Mouse (Mus musculus): ENCODE data around the gene Slc25a27. TPM values are rescaled to one million over a fixed set of nuclear protein-coding genes. Genes with fewer than 3 reads are reported as not detected.

The Slc25a27 gene
- 1 to 10 TPM; 3.2 to 3.4 TPM for total RNA-seq (2021)
- long read RNA-seq, experiment 1: 0 reads
- long read RNA-seq, experiment 2, partial matches to known transcripts: 0 of 2 reads
- long read RNA-seq, experiment 2, other reads (novel, unspliced or antisense): 0 of 2 reads

DNA sequence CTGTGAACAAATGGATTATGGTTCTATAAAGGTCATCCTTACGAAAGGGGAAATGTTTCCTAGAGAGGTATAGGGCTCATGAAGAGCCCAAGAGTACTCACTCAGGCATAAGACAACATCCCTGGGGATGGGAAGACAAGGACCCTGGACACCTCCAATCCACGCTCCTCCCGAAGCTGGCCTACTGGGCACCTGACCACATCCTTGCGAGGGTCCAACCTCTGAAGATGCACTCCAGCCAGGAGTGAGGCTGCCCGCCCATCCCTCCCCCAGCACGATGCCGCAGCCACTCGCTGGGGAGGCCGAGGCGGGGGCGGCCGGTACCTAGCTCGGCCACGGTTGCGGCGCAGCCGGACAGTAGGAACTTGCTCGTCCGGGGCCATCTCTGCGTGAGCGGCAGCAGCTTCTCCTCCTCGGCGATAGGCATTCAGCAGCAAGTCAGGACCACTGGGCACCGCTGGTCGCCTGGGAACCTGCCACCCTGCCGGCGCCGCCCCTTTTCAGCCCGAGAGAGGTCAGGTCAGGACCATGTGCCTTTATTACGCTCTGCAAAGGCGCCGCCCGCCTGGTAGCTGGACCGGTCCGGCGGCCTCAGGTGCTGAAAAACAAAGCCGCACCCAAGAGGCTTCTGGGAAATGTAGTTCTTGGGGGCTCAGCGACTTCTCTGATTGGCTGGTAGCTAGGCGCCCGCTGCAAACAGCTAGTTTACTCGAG is at the start of gene Slc25a27:
TSS of gene Slc25a27 (minus strand) at position 639 of the 714 bp plus-strand sequence.
- peak; percentile 74 to 81 for DNase-seq (ENCODE audit: low spot score in 2 of 2)

DNA sequence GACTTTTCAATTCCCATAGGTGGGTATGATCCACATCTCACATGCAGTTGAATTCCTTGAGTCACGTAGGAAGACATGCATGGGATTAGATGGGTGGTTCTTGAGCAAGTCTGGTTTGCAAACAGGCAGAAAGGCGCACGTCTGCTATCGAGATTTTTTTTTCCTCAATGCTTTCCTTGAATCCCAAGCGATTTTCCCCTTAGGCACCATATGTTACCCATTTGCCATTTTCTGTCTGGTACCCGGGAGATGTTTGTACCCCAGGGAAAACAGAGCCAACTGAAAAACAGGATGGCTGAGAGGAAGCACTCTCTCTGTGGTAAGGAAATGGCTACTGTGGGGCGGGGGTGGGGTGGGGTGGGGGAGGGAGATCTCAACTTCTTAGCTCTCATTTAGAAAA is 49.6 kb upstream of the Slc25a27 start:
- DNase-seq (ENCODE audit: low spot score in 2 of 2): no peak

DNA sequence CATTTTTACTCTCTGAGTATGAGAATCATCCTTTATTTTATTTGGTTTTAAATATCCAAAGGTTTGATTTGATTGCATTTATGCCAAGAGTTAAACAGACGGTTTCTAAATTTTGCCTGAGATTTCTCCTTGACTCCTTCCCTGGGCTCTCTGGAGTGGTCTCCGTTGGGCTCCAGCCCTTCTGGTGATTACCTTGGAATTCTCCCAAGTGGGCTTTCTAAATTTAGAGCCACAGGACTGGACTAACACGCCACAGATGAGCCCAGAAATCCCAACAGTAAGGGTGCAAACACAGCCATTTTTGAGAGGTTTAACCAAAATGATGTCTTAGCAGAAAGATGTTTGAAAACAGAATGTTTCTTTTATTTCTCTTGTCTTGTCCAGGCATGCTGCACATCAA is 47.2 kb upstream of the Slc25a27 start:
- no peak for DNase-seq (ENCODE audit: low spot score in 2 of 2)

DNA sequence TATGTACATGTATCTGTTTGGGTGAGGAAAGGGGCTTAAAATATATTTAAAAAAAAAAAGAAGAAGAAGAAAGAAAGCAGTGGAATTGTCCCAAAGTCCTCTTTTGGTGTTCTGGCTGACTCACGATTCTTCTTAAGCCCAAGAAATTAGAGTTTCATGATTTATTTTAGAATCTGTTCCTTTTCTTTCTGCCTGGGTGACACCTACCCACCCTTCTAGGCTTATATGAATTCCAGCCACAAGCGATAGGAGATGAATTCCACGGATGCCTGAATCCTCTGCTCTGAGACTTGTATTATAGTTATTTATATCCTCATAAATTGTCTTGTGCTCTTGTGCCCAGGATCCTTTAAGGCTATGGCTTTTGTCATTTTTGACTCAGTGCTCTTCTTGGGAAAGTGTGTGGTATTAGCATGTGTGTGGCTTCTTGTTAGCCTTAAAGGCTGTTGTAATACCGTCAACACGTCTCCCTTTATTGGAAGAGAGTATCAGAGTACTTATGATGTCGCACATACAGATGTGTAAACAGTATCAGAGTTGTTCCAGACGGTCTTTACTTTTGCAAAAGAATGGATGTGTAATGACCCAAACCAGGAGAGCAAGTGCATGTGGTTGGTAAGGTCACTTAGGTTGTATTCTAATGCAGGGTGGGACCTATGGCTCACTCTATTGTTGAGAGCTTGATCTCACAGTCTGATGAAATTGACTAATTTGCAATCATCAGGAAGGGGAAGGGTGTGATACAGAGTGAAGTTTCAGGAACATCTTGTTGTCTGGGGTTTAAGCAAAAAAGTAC is 44.7 kb upstream of the Slc25a27 start:
- no peak for DNase-seq (ENCODE audit: low spot score in 2 of 2)

DNA sequence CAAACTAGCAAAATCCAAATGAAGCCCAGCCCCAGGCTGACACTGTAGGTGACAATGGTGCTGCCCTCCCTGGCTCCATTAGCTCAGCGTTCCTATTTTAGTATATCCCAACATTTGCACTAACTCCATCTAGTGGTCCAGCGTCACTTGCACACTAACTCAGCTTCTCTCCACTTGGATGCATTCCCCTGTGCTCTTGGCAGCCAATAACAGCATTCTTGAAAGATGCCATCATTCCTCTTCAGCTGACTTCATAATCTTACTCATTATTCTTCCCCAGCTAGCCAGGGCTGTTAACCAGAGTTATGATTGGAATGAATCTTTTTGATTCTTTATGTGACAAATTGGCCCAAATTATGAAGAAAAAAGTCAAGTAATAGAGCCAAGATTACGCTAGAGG is 40.2 kb upstream of the Slc25a27 start:
- no peak for DNase-seq (ENCODE audit: low spot score in 2 of 2)

DNA sequence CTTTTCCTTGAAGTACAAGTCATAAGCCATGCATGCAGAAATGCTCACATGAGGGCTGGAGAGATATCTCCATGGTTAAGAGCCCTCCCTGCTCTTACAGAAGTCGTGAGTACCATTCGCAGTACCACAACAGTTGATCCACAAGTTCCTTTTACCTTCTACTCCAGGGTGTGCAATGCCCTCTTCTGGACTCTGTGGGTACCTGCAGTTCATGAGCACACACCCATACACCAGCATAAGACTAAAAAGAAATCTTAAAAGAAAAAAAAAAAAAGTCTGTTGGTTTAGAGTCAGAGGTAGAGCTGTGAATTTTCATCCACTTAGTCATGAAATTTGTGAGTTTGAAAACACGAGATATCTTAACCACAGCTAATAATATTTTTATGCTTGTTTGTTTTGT is 39.7 kb upstream of the Slc25a27 start:
- DNase-seq (ENCODE audit: low spot score in 2 of 2): no peak

DNA sequence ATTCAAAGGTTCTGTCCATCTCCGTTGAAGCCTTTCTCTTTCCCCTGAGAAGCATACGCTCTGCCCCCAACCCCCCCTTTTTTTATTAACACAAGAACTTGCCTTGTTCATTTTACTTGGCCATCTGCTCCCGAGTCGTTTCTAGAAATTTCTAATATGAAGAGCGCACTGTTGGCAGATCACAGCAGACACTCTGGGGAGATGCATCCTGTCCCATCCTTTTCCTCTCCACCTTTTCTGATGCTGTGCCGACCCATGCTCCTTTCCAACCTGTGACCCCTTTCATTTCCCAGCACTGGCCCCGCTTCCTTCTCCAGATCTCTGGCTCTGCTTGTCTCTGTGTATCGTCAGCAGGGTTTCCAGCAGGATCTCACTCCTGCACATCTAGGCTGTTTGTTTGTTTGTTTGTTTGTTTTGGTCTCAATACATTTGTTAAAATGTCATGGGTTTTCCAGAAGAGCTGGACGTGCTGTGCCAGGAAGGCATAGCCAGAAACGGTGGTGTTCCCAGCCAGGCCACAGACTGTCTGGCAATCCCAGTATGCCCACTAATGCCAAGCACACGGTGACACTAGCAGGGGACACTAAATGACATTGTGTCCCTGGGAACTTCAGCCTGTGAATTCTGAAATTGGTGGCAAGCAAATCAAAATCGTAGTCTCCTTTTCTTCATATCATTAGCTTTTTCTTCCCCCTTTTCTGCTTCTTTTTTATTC is 37.4 kb upstream of the Slc25a27 start:
- DNase-seq (ENCODE audit: low spot score in 2 of 2): no peak

DNA sequence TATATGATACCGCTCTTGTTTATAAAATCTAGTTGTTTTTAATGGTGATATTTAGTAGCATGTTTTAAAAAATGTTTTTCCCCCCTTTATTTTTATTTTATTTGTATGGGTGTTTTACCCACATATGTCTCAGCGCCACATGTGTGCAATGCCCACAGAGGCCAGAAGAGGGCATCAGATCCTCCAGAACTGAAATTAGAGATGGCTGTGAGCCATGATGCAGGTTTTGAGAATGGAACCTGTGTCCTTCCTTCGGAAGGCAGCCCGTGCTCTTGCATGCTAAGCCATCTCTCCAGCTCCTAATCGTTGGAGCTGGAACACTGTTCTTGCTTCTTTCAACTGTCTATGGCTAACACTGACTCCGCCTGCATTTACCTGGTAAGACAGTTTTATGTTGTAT is 34.0 kb upstream of the Slc25a27 start:
- peak; percentile 32 to 58 for DNase-seq (ENCODE audit: low spot score in 2 of 2)

DNA sequence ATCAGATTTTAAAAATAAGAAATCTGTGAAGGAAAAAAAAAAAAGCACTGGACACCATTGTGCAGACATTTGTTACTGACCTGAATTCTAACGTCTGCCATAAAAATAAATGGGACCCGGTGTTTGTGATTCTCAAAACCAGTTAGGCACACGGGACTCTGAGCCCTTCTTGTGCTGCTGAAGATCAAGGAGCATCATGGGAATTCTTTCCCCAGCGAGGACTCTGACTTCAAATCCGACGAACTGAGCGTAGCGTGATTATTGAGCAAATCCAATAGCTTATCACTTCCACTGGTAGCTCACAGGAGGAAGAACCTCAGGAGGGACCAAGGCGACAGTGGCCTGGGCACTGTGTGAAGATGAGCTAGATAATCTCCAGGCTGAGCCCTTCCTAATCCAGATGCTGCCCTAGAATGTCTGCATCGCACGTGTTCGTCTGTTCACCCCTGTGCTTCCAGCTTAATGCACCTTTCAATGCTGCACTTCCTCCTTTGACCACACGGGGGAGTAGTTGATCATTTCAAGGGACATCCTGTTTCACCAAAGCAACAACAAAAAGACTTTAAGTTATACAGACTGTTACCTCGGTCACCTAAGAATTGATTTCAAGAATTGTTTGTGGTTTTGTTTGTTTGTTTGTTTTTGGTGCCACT is 32.1 kb upstream of the Slc25a27 start:
- DNase-seq (ENCODE audit: low spot score in 2 of 2): peak; percentile 73 to 75

DNA sequence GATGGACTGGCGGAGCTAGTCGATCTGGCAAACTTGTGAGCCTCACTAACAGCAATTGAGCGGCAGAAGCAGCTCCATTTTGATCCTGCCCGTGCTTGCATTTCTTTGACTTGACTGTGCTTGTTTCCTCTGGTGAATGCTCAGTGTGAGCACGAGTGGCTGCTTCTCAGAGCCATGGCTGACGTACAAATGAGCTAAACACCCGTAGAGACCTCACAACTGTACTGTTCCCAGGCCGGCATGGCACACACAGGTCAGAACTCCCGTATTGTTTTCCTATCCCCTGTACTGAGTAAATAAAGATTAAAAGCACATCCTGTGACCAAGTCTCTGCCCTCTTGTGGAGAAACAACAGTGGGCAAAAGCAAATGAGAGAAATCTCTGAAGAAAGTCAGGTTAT is 22.6 kb upstream of the Slc25a27 start:
- DNase-seq (ENCODE audit: low spot score in 2 of 2): no peak

DNA sequence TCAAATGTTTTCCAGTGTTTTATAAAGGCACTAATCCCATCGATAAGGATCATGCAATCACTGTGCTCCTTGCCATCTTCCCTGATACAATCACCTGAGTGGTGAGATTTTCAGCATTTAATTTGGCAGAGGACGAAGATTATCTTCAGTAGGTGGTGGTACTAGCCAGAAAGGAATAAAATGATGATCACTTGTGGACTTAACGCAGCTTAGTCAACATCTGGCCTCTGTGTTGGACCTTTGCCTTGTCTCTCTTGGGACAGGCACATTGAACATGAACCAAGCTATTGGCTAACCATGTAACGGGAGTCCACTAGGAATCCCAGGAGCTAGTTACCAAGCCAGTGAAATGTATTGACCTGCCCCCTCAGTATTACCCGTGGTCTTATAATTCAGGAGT is 17.6 kb upstream of the Slc25a27 start:
- no peak for DNase-seq (ENCODE audit: low spot score in 2 of 2)

DNA sequence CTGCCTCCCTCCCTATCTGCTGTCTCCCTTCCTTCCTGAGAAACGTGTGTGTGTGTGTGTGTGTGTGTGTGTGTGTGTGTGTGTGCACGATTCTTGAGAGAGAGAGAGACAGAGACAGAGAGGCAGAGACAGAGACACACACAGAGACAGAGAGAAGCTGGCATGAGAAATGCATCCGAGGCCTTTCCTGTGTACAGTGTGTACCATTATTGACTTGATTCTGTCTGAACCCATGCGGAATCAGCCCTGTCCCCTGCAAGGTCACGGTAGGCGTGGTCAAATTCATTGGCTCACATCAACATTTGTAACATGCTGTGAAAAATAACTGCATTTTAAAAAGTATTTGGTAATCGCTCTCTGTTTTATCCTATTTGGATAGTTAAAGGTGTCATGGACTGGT is 17.1 kb upstream of the Slc25a27 start:
- no peak for DNase-seq (ENCODE audit: low spot score in 2 of 2)

DNA sequence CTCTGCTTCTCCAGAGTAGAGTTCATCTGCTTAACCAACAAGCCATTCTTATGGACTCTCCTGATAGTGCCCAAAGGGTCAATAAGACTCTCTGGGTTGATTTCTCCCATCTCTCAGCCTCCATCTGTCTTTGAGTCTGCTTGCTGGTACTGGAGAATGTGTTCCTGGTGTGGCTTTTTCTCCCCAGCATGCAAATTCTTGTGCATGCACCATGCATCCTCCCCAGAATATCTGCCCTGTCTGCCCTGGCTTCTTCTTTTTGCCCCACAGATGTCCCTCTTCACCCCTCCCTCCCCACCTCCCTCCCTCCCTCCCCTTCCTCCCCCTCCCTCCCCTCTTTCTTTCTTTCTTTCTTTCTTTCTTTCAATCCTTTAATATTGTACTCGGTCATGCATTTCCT is 10.3 kb upstream of the Slc25a27 start:
- no peak for DNase-seq (ENCODE audit: low spot score in 2 of 2)

DNA sequence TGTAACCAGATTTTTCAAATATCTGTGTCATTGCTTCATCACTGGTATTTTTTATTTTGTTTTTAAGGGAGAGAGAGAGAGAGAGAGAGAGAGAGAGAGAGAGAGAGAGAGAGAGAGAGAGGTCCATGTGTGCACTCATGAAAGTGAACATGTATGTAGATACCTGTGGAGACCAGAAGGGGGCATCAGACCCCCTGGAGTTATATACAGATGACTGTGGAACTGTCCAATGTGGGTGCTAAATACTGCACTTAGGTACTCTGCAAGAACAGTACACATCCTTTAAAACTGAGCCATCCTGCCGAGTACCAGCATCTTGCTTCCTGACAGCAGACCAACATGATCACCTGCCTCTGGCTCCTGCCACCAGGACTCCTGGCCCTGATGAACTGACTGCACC is 9.2 kb upstream of the Slc25a27 start:
- no peak for DNase-seq (ENCODE audit: low spot score in 2 of 2)

DNA sequence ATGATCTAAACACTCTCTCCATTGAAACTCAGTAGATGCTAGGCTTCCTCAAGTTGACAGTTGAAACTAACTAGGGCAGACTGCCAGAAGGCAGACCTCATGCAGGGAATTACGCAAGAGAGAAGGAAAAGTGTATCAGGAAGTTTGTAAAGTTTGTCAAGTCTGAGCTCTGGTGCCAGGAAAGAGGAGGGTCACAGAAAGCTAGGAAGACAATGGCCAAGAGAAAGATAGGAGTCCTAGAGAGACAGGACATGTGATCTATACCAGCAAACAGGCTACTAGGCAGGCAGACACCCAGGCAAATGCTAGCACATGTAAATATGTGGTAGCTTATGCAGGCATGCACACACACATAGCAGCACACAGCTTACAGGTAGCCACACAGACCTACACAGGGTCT is 8.2 kb upstream of the Slc25a27 start:
- no peak for DNase-seq (ENCODE audit: low spot score in 2 of 2)

DNA sequence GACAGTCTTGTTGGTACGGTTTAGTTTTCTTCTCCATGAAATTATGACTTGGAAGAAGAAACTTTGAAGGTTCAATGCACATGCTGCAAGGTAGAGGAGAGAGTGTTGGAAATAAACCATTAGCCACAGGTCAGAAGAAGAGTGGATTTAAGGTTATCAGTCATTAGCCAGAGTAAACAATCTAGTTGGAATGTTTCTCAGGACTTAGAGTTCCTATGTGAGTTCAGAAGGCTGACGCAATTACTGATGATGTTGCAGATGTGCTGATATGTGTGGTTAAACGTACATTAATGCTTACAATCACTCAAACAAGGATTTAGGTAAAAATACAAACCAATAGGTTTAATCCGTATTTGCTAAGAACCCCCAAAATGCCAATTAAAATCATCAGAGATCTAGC is 4.9 kb upstream of the Slc25a27 start:
- no peak for DNase-seq (ENCODE audit: low spot score in 2 of 2)

DNA sequence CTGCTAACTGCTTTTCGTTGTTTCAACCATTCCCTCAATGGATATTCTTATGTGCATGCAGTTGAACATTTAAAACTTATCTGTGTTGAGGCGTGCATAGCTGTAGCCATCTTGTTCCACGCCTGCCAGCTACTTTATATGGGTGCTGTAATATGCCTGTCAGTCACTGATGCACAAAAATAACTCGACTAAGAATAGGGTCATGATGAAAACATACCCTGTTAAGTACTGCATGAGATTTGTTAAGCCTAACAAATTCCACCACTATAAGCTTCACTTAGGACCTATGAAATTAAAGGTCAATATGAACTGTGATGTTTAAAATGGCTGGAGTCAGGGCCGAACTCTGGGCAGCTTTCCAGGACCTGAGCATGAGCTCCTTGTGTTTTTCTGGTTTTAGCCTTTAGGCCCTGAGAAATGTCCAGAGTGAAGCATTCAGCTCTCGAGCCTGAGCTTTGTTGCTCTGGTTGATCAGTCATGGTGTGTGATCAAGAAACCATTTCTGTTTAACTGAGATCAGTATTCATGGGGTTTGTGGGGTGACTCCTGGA is 2.2 kb upstream of the Slc25a27 start:
- no peak for DNase-seq (ENCODE audit: low spot score in 2 of 2)

DNA sequence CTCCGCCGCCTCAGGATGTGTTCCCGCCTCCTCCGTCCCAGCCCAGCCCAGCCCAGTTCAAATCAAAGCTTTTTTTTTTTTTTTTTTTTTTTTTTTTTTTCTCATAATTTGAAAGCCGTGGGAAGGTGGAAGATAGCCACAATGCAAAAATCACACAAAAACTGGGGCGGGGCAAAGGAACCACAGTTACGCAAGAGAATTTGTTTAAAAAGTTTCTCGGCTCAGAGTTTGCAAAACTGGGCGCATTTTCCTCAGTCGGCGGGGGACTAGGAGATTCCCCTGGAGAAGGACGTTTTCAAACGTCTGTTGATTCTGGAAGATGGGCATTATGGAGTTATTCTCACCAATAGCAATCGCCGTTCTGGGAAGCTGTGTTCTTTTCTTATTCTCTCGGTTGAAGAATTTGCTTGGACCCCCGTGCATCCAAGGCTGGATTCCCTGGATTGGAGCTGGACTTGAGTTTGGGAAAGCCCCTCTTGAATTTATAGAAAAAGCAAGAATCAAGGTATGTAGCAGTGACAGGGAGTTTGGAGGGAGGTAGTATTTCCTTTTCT is 353 bp upstream of the Slc25a27 start, which contains the start of gene Cyp39a1:
TSS of gene Cyp39a1 (plus strand) at position 136 of the 554 bp plus-strand sequence.
- no peak for DNase-seq (ENCODE audit: low spot score in 2 of 2)

DNA sequence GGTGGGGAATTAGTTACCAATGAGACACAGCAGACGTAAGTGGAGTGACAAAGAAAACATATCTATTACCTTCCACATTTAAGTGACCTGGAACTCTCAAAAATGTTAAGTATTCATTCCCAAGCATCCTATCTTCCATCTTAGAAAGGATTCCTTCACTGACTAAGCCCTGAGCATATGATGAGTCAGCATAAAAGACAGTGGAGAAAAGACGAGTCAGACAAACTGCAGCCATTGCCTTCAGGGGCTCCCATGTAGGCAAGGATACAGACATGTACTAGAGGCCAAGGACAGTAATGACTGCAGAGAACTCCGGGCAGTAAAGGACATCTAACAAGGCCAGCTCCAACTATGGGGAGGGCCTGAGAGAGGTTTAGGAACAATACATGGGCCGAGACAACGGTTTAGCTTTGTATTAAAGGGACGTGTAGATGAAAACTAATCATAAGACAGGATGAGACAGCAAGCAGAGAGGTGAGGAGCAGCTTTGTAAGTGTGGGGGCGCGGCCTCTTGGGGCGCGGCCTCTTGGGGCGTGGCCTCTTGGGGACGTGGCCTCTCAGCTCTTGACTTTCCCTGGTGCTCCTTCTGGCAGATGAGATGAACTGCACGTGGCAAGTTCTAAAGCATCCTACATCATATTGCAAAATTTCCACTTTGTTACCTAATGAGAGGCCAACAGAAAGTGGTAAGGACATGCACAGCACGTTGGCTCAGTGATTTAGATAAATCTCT is 15.5 kb downstream of the Slc25a27 start:
- DNase-seq (ENCODE audit: low spot score in 2 of 2): no peak

Data from adrenal gland, adult 18-20 months (tissue).